Mouse (Mus musculus) layer of hippocampus, adult 9-11 months (tissue): ENCODE measurements around the gene Itih3.

Source experiments
- DNase-seq: peaks from one replicate; pipeline ENCODE4 v3.0.0; 2022

Itih3 gene

DNA sequence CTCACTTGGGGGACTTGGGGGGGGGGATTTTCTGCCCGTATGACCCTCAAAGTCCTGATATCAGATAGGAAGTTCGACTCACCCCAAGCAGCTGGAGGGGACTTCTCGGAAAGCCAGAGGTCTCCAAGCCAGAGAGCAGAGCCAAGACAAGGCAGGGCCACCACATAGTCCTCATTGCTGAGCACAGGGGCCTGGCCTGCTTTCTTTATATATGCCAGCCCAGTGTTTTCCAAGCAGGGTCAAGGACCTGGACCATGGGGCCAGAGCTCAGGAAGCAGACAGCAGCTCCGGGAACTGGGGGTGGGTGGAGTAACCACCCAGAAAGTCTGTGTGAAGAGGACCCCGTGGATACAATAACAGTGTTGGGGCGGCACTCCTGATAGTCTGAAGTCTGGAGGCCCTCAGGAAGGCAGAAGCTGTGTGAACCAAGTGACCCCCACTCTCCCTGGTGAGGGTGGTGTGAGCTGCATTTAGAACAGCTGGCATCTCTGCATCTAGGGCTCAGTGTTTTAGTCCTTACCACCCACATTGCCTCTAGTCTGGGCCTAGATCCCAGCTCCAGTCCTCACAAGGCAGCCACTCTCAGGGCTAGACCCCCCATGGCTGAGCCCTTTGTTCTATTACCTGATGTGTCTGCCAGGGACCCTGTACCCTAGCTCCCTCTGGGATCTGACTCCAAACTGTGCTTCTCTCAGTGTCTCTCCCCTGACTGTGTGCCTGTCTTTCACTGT, at the start of gene Itih3:
Gene Itih3, minus strand, starts transcription at position 386 of the 731 bp plus-strand sequence.
- peak; percentile 59 for DNase-seq

- DNase-seq: no peak
Observed at GRCm38 (mm10) chr14:30960366-30960765, 36.8 kb upstream of the Itih3 start.

- no peak for DNase-seq
Observed at GRCm38 (mm10) chr14:30959031-30959430, 35.5 kb upstream of the Itih3 start.

DNA sequence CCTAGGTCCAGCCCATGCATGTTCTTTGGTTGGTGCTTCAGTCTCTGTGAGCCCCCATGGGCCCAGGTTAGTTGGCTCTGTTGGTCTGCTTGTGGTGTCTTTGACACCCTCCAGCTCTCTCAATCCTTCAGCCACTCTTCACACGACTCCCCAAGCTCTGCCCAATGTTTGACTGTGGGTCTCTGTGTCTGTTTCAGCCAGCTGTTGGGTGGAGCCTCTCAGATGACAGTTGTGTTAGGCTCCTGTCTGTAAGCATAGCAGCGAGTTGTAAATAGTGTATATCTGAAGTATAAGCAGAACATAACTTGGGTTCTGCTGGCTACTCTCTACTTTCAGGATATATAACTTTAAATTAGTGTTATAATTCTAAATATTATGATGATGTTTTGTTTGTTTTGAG, 35.0 kb upstream of the Itih3 start:
- no peak for DNase-seq

- peak; percentile 98 for DNase-seq
Observed at GRCm38 (mm10) chr14:30951154-30951825, 27.7 kb upstream of the Itih3 start, which contains the start of gene Nek4. TSS of gene Nek4 (plus strand) at chr14:30951377.

DNA sequence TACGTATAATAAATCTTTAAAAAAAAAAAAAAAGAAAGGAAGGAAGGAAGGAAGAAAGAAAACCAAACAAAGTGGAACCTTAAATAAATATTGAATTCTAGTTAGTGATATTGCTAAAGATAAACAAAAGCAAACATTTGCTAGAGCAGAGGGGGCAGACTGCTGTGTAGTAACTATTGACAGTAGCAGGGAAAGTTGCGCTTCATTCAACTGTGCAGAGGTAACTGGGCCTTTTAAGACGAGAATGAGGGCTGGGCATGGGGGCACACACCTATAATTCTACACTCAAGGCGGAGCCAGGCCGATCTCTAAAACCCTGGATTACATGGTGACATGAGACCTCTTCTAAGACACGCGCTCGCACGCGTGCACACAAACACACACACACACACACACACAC, 26.4 kb upstream of the Itih3 start:
- no peak for DNase-seq

DNA sequence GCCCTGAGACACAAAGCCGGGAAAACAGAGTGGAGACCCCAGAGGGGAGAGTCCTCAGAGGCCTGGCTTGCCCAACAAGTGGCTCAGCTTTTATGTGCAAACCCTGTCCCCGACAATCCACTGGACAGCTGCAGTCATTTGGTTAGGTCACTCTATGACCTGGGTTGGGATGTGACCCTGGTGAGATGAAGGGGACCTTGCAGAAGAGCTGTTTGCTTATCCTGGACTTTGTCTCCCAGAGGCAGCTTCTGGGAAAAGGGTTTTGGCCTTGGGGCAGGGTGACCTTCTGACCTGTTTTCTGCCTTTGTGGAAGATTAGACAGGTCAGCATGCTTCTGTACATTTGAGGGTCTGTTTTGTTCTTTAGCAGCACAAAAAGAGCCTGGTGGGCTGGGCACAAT, 21.2 kb upstream of the Itih3 start:
- DNase-seq: no peak

DNA sequence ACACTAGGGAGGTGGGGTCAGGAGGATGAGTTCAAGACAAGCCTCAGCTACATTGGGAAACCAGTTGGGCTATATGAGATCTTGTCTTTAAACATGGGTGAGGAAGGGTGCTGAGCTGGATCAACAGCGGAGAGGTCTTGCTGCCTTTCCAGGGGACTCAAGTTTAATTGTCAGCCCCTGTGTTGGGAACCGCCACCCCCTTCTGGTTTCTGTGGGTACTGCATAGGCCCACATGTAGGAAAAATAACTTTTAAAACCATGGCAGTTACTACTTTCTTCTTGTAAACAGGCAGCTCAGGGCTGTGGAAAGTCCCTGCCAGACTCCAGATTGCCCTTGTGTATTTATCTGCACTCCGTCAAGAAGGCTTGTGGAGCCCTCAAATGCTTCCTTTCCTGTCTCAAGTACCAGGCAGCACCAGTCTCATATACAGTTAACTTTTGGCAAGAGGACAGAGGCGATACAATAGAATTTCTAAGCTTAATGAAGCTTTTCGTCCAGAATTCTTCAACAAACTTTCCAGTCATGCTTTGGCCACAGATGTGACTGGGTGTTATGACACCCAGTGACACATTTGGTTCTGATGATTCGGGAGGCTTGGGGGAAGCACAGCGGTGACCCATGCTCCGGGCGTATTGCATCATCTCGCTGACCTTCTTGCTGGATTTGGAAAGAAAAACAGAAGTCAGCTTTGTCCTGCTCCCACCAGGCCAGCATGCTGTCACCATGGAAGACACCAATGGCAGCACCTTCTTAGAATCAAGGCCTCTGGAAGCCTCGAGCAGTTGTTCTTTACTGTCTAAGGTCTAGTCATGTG, 20.5 kb upstream of the Itih3 start:
- DNase-seq: peak; percentile 34

DNA sequence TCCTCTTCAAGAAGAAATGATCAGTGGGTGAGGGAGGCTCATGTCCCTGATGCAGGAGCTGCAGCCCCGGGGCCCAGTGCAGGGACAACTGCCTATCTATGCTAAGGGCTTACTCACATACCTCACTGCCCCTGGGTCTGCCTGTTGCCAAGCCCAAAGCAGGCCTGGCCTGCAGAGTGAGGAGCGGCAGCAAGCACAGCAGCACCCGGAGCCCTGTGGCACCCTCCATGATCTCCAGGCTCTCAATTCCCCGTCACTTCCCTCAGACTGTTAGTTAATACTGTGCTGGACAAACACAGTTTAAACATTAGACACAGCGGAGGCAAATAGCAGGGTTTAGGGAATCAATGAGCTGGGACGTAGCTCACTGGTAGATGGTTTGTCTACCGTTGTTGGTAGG, 19.5 kb upstream of the Itih3 start, which contains the start of gene Itih1:
Gene Itih1, minus strand, starts transcription at position 252 of the 400 bp plus-strand sequence.
- DNase-seq: no peak

- no peak for DNase-seq
Observed at GRCm38 (mm10) chr14:30942254-30942653, 18.7 kb upstream of the Itih3 start.

- DNase-seq: no peak
Observed at GRCm38 (mm10) chr14:30933351-30933750, 9.8 kb upstream of the Itih3 start.

- no peak for DNase-seq
Observed at GRCm38 (mm10) chr14:30930386-30930785, 6.8 kb upstream of the Itih3 start.

GRCm38 (mm10) chr14:30925492-30925891, 1.9 kb upstream of the Itih3 start:
- no peak for DNase-seq

- peak; percentile 30 for DNase-seq
Observed at GRCm38 (mm10) chr14:30922053-30922670, 1.4 kb downstream of the Itih3 start.

GRCm38 (mm10) chr14:30916516-30916915, 7.0 kb downstream of the Itih3 start:
- no peak for DNase-seq

GRCm38 (mm10) chr14:30913404-30913803, 10.2 kb downstream of the Itih3 start:
- no peak for DNase-seq

- DNase-seq: no peak
Observed at GRCm38 (mm10) chr14:30912641-30913040, 10.9 kb downstream of the Itih3 start.

DNA sequence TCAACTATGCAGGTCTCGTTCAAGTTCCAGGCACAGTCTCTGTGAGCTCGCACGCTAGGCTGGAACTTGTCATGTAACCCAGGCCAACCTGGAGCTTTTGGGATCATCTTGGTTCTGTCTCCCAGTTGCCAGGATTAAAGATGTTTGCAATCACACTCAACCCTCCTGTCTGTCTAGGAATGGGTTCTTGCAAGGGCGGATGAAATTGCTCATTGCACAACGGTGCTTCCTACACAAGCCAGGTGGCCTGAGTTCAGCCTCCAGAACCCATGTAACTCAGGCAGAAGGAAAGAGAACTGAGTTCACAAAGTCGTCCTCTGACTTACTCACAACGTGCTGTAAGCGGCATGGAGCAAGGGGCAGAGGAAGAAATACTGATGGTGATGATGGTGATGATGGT, 12.4 kb downstream of the Itih3 start:
- no peak for DNase-seq

DNA sequence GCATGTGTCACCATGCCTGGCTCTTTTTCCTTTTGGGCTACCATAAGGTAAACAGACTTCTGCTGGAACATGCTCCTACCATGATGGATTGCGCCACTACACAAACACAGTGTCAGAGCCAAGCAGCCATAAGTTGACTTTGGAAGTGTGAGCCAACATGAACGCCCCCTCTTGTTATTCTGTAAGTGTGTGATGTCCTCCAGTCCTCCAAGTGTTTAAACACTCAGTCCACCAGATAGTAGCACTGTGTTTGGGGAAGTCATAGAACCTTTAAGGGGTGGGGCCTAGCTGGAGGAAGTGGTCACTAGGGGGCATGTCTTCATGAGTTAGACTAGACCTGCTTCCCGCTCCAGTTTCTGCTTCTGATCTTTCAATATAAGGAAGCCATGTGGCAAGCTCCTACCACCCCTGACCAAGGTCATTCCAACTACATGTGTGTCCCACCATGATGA, 15.7 kb downstream of the Itih3 start:
- DNase-seq: peak; percentile 47

GRCm38 (mm10) chr14:30906001-30906400, 17.6 kb downstream of the Itih3 start:
- DNase-seq: no peak

DNA sequence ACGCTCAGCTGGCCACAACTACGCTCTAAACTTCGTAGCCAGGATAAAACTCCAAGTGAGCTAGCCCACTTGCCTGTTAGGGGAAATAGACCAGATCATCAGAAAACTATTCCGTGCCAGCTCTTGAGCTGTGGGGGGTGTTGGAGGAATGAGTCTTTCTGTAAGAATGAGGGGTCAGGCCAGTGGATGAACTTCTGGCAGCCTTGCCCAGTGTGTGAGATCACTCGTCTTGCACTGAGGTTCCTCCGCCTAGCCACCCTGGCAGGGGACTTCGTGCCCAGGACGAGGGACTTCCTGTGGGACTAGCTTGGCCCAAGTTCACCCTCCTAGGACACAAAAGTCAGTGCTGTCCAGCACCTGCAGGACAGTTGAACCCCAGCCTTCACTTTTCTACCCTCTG, 19.3 kb downstream of the Itih3 start:
- no peak for DNase-seq

- DNase-seq: no peak
Observed at GRCm38 (mm10) chr14:30903036-30903435, 20.5 kb downstream of the Itih3 start.

- no peak for DNase-seq
Observed at GRCm38 (mm10) chr14:30902628-30903027, 20.9 kb downstream of the Itih3 start.
